Mouse (Mus musculus) spleen, embryonic (tissue): ENCODE data around the gene Gipr.

Experiments used
- CTCF ChIA-PET: fragments of 350-600 bp; sonication (Branson Sonifier 250); formaldehyde crosslinking; loops from one replicate; lab custom pipeline; 2022; lab: Charles Lee

Gene Gipr

DNA sequence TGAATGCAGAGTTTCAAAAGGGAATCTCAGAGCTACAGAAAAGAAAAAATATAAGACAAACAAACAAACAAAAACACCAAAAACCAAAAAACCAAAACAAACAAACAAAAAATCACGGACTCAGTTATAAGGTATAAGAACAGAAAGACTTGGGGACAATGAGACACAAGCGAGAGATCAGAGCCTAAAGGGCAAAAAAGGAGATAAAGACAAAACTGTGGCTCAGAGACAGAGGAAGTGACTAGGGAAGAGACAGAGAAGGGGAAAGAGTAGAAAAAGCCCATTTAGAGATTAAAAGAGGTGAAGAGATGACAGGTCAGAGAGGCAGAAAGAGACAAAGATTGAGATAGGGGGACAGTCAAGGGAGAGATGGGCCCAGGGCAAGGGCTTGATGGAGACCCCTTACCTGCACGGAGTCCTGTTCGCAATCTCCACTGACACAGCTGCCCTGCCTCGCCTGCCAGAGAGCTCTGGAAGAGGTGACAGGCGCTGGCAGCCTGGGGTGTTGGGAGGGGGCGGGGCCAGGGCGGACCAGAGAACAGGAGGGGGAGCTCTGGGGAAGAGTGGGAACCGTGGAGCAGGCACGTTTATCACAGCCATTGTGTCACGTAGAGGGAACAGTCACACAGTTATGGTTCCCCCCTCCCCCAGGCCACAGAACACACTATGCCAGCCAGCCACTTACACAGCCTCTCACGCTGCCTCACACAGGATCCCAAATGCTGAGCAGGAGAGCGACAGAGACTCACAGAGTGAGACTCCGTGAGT lies at the start of gene Gipr:
Gipr (minus strand) TSS at position 472 of the 768 bp plus-strand sequence.
- CTCF ChIA-PET, result interaction anchor here (0.9 kb wide), 1 partner anchor 19 kb away, joined by 3 read pairs; no protein-coding TSS in a partner anchor

DNA sequence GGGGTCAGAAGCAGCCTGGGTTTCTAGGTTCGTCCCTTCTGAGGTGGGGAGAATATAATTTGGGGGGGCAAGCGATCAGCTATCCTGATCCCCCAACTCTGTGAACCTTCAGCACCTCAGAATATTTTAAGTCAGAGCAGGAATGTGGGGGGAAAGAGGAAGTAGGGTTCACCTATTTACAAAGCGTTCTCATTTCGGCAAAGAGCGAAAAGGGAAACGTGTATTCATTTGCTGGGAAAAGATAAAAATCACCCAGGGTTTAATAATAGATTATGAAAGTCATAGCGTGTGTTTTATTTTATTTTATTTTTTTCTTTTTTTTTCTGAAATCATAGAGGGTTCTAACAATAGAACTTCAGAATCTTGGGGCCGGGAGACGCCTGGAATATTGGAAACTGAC lies 49.0 kb upstream of the Gipr start:
- CTCF ChIA-PET, result no interaction called here

DNA sequence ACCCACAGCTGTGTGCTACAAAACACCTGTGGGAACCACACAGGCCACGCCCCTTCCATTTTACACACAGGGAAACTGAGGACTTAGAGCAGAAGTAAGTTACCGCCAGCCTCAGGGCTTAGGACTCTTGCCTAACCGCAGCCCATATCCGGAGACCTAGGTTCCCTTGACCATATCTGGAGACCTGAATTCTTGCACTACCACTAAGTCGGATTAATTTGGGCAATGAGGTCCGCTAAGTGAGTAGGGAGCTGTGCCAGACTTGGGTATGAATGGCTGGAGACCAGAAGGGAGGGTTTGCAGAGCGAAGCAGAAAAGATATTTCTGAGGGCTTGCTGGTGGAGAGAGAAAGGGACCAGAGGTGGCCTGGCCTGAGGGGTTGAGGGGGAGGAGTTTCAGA lies 48.4 kb upstream of the Gipr start:
- CTCF ChIA-PET, result no interaction called here

DNA sequence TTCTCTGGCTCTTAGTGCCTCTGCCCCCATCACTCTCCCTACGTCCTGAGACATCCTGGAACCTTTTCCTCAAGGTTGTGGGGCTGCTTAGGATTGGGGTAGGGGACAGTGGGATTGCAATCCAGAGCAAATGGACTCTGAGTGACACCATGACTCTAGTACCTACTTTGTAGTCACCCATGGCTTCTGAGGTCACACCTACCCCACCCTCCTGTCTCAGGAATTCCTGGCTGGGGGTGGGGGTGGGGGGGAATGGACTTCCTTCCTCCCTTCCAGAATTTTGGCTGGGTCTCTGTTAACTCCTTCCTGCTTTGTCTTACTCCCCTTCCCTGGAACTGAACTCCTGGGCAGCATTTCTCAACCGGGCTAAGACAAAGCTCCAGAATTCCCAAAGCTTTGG lies 47.5 kb upstream of the Gipr start:
- CTCF ChIA-PET, result no interaction called here

- CTCF ChIA-PET, result interaction anchor here (0.6 kb wide), 1 partner anchor 11 kb away, joined by 3 read pairs; no protein-coding TSS in a partner anchor
Observed at GRCm38 (mm10) chr7:19211996-19212755, 46.2 kb upstream of the Gipr start, which contains the start of gene Gpr4. Gene Gpr4, plus strand, starts transcription at chr7:19212538.

DNA sequence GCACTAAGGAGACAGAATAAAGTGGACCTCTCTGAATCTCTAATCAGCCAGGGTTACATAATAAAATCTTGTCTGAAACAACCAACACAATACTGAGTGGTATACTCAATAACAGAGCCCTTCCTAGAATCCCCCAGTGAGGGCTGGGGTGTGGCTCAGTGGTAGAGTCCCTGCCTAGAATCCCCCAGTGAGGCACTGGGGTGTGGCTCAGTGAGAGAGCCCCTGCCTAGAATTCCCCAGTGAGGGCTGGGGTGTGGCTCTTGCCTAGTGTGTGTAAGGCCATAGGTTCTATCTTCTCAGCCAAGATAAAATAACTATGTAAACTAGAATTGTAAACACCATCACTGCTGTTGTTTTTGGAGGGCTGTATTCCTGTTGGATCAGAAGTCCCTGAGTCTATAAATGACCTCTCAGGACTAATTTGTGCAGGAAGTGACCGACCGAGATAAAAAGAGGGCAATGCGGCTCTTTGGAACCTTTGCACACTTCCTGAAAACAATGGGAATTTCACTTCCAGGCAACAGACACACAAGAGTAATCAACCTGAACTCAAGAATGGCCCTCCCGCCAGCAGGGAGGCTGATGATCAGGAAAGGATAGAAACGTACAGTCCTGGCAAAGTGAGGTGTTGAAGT lies 45.2 kb upstream of the Gipr start:
- CTCF ChIA-PET, result interaction anchor here (0.6 kb wide), 1 partner anchor 10 kb away, joined by 3 read pairs; no protein-coding TSS in a partner anchor

DNA sequence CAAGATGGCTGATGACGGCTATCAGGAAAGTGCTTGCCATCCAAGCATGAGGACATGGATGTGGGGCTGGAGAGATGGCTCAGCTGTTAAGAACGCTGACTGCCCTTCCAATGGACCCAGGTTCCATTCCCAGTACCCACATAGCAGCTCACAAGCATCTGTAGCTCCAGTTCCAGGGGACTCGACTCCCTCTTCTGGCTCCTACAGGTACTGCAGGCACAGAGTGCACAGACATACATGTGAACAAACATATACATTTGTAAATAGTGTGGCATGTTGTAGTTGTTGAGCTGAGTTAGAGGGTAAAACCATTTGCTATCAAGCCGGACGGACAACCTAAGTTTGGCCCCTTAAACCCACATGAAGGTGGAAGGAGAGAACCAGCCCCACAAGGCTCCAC lies 44.1 kb upstream of the Gipr start:
- CTCF ChIA-PET, result no interaction called here

DNA sequence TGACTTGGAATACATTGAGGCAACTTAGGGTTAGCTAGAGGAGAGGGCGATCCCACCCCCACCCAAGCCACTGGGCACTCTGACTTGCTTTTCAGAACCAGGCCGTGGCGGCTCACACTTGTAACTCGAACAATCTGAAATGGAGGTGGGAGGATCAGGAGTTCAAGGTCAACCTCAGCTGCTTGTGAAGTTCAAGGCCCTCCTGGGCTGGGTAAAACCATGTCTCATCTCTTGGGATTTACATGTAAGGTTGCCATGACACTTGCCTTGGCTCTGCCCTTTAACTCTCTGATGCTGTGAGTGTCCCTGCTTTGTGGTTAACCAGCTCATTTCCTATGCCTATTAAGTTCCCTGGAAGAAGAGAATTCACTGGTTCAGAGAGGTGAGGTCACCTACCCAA lies 43.6 kb upstream of the Gipr start:
- CTCF ChIA-PET, result no interaction called here

- CTCF ChIA-PET, result interaction anchor here (0.6 kb wide), 1 partner anchor 83 kb away, joined by 3 read pairs; no protein-coding TSS in a partner anchor
Observed at GRCm38 (mm10) chr7:19208944-19209472, 43.1 kb upstream of the Gipr start.

DNA sequence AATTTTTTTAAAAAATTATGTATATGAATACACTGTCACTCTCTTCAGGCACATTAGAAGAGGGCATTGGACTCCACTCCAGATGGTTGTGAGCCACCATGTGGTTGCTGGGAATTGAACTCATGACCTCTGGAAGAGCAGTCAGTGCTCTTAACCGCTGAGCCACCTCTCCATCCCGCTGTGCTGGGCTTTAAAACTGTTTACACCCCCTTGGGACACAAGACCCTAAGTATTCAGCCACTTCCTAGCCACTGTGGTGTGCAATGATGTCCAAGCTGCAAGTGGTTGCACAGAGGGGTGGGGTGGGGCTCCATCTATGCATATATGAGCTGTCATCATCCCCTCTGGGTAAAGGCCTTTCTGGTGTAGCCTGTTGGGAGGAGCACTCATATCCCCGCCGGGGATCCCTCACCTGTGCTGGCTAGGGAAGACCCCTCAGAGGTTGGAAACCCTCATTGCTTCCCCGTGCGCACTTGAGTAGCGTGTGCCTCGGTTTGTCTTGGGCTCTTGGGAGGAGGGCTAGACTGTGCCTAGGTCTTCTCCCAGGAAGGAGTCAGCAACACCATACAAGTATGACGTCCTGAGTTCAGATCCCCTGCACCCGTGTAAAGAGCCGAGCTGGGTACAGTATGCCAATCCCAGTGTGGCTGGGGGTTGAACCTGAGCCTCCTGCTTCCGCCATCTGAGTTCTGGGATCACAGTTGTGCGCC lies 42.4 kb upstream of the Gipr start:
- CTCF ChIA-PET, result interaction anchor here (0.6 kb wide), 1 partner anchor 84 kb away, joined by 3 read pairs; no protein-coding TSS in a partner anchor

DNA sequence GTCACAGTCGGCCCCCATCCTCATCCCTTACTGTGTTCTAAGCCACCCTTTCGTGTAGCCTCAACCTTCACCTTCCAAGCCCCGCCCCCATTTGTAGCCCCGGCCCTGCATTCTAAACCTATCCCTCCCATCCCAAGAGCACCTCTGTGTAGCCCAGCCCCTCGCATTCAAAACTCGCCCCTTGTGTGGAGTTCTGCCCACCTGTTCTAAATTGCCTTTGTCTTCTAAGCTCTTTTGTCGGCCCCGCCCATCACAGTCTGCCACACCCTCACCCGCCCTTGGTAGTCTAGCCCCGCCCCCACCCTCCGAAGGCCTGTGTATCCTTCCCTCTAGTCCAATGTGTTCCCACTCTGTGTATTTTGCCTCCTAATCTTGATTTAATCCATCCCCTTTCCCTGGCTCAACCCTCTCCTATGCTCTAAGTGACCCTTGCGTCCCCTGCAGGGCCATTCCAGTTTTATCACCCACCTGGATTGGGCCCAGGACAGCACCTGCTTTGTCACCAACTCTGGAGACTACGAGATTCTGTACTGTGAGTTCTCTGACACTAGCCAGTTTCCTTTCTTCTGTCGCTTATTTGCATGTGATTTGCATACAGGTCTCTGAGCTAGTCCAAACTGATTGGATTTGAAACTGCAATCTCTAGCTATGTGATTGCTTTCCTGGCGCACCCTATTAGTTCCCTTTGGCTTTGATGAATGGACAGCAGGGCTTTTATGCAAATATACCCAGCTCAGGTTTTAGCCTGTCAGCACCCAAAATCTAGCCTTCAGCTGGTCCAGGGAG lies 36.3 kb upstream of the Gipr start:
- CTCF ChIA-PET, result no interaction called here

DNA sequence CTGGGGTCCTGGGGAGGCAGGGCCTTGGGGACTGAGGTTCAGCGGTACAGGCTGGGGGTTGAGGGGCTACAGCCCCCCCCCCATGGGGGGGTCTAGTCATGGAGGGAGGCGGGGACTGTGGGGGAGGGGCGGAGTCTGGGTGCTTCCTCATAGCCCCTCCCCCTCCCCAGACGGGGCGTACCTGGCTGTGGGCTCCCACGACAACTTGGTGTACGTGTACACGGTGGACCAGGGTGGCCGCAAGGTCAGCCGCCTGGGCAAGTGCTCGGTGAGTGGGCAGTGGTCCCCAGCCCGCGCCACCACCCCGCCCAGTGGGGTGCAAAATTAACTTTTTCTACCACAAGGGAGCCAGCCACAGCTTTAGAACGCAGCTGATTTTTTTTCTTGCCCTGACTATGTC lies 35.7 kb upstream of the Gipr start:
- CTCF ChIA-PET, result no interaction called here

- CTCF ChIA-PET, result interaction anchor here (0.5 to 0.6 kb wide), 2 partner anchors 23 to 163 kb away, joined by 4 to 5 read pairs; no protein-coding TSS in a partner anchor
Observed at GRCm38 (mm10) chr7:19197985-19198384, 32.1 kb upstream of the Gipr start.

GRCm38 (mm10) chr7:19196676-19197075 lies 30.7 kb upstream of the Gipr start:
- CTCF ChIA-PET, result no interaction called here

GRCm38 (mm10) chr7:19194676-19195075 lies 28.7 kb upstream of the Gipr start:
- CTCF ChIA-PET, result interaction anchor here (0.5 kb wide), 1 partner anchor 87 kb away, joined by 3 read pairs; no protein-coding TSS in a partner anchor

- CTCF ChIA-PET, result no interaction called here
Observed at GRCm38 (mm10) chr7:19184758-19185157, 18.8 kb upstream of the Gipr start.

DNA sequence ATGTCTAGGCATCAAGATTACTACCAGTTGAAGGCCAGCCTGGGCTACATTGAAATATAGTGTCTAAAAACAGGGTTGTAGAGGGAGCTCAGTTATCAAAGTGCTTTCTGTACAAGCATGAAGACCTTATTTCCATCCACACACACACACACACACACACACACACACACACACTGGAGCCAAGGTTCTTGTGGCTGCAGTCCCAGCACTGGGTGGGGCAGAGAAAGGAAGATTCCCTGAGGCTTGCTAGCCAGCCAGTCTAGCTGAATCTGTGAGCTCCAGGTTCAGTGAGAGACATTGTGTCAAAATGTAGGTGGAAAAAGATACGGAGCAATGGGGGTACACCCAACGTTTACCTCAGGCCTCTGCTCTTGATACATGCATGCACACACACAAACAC lies 18.3 kb upstream of the Gipr start:
- CTCF ChIA-PET, result no interaction called here

GRCm38 (mm10) chr7:19180862-19181429 lies 15.0 kb upstream of the Gipr start:
- CTCF ChIA-PET, result no interaction called here

GRCm38 (mm10) chr7:19179936-19180335 lies 14.0 kb upstream of the Gipr start:
- CTCF ChIA-PET, result interaction anchor here (0.6 to 0.8 kb wide), 2 partner anchors 47 to 277 kb away, joined by 3 read pairs; no protein-coding TSS in a partner anchor

DNA sequence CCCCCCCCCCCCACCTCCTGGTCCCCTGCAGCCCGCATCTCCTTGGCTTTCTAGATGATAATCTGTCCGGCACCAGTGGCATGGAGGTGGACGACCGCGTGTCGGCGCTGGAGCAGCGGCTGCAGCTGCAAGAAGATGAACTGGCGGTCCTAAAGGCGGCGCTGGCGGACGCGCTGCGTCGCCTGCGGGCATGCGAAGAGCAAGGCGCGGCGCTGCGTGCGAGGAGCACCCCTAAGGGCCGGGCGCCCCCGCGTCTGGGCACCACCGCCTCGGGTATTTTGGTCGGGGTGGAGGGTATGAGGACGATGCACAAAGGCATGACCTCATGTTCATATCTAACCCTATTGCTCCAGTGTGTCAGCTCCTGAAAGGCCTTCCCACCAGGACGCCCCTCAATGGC lies 13.2 kb upstream of the Gipr start:
- CTCF ChIA-PET, result interaction anchor here (0.6 to 0.8 kb wide), 3 partner anchors 36 to 278 kb away, joined by 3 to 6 read pairs (median 3); no protein-coding TSS in a partner anchor
